Mouse (Mus musculus) bone marrow macrophage, adult 2 months (primary cell): Measurements from ENCODE around the gene Gm20388.

Source experiments
- CTCF ChIP-seq: IDR thresholded peaks from 2 replicates; pipeline ENCODE4 v1.5.1; 2012; ENCODE audit warnings: low read depth, mild to moderate bottlenecking, low read length, moderate library complexity
- POLR2A ChIP-seq: IDR thresholded peaks from 2 replicates; pipeline ENCODE4 v1.6.1; 2012; ENCODE audit warnings: mild to moderate bottlenecking, low read depth, low read length, borderline replicate concordance

DNA sequence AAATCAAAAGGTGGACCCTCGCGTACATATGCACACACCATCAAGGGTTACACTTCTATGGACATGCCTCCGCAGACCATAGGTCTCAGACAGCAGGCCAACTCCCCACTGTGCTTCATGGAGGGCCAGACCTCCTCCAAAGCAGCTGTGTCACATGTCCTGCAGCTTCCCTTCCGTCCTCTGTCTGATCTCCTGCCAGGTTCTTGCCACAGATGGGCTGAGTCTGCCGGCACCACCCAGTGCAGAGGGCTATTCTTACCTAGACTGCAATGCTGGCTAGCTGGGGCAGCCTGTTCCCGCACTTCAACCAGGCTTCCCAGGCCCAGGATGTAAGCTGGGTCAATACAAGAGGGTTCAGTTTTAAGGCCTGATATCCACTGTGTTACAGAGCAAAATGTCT, 4464.5 kb downstream of the Gm20388 start:
- TF ChIP-seq CTCF, result no peak
- TF ChIP-seq POLR2A, result no peak
